ENCODE assay signal across 9 mouse cellular contexts in genomic region chr5:100091602-100092001, GRCm38 (mm10). TPM values are rescaled to one million over a fixed set of nuclear protein-coding genes. Genes with fewer than 3 reads are reported as not detected.
DNase-seq lines count a peak whose midpoint lies in the region; ATAC-seq lines count a peak whose summit lies in the region.
"Had no signal": no experiment of that assay in that cellular context is flagged by ENCODE, and none has a peak within 500 bp of the region (broad histone marks: within the 10 kb centered on the region; RNA-seq: fewer than 3 reads in every experiment).

No protein-coding gene starts in this region.

- H3K27ac ChIP-seq in kidney, embryonic 15.5 days = 0 out of 2 replicates have a peak overlapping the region, but pooled peaks have one; percentile 23
- peak overlapping the region; percentile 76 for H3K27ac ChIP-seq in forebrain, embryonic 16.5 days (ENCODE audit: low read length)
- peak overlapping the region; percentile 78 for H3K27ac ChIP-seq in midbrain, embryonic 15.5 days

- no peaks in the 10 kb centered on the region for H3K9me3 ChIP-seq in kidney, embryonic 15.5 days (replicated peaks)
- H3K9me3 ChIP-seq in forebrain, embryonic 16.5 days (ENCODE audit: control insufficient read depth, low read length) = no peaks in the 10 kb centered on the region
- H3K9me3 ChIP-seq in midbrain, embryonic 15.5 days = no peaks in the 10 kb centered on the region

- WGBS in kidney, embryonic 15.5 days = 6% methylated on average over 17 of the region's 17 CpGs
- 5% methylated on average over 17 of the region's 17 CpGs for WGBS in forebrain, embryonic 16.5 days
- WGBS in midbrain, embryonic 15.5 days = 4% methylated on average over 17 of the region's 17 CpGs

- no peaks in the 10 kb centered on the region for H3K27me3 ChIP-seq in kidney, embryonic 15.5 days
- no peaks in the 10 kb centered on the region for H3K27me3 ChIP-seq in forebrain, embryonic 16.5 days (replicated peaks; ENCODE audit: control insufficient read depth, insufficient read depth, low read length)
- no peaks in the 10 kb centered on the region for H3K27me3 ChIP-seq in midbrain, embryonic 15.5 days (replicated peaks)

- no peak for DNase-seq in kidney, postnatal 14 days
- peak; percentile 31 for DNase-seq in embryo, embryonic 11.5 days (ENCODE audit: low read depth, low spot score)
- no peak for DNase-seq in adrenal gland, postnatal 25 days
- DNase-seq in adrenal gland, postnatal 36 days = no peak
- DNase-seq in left cerebral cortex, adult 18-20 months (ENCODE audit: low spot score in 2 of 2) = no peak

- peak; percentile 87 for ATAC-seq in kidney, embryonic 15.5 days (replicated peaks; ENCODE audit: low FRiP score)
- ATAC-seq in forebrain, embryonic 16.5 days = peak; percentile 85
- peak; percentile 84 for ATAC-seq in midbrain, embryonic 15.5 days (replicated peaks)
- ATAC-seq: Patski had no signal

- no peak overlapping the region for H3K9ac ChIP-seq in kidney, embryonic 15.5 days
- peak overlapping the region; percentile 48 for H3K9ac ChIP-seq in forebrain, embryonic 16.5 days (replicated peaks; ENCODE audit: low read depth, low read length)
- peak overlapping the region; percentile 15; the same call in 1 of the 2 replicates for H3K9ac ChIP-seq in midbrain, embryonic 15.5 days

- H3K4me2 ChIP-seq in kidney, embryonic 15.5 days = peak overlapping the region; percentile 48
- peak overlapping the region; percentile 36 for H3K4me2 ChIP-seq in forebrain, embryonic 16.5 days (ENCODE audit: low read length)
- peak overlapping the region; percentile 41 for H3K4me2 ChIP-seq in midbrain, embryonic 15.5 days

- H3K4me3 ChIP-seq in kidney, embryonic 15.5 days (replicated peaks) = 0 out of 2 replicates have a peak overlapping the region, but pooled peaks have one; percentile 1
- 0 out of 2 replicates have a peak overlapping the region, but pooled peaks have one; percentile 1 for H3K4me3 ChIP-seq in forebrain, embryonic 16.5 days (replicated peaks; ENCODE audit: low read length)
- H3K4me3 ChIP-seq in midbrain, embryonic 15.5 days = peak overlapping the region; percentile 9

- H3K36me3 ChIP-seq in kidney, embryonic 15.5 days = peaks cover 3% of the 10 kb centered on the region; the same call in 1 of the 2 replicates
- no peaks in the 10 kb centered on the region for H3K36me3 ChIP-seq in forebrain, embryonic 16.5 days (ENCODE audit: control insufficient read depth, insufficient read depth)
- H3K36me3 ChIP-seq in midbrain, embryonic 15.5 days (replicated peaks) = no peaks in the 10 kb centered on the region

- H3K4me1 ChIP-seq in kidney, embryonic 15.5 days = peaks cover 19% of the 10 kb centered on the region
- peaks cover 16% of the 10 kb centered on the region for H3K4me1 ChIP-seq in forebrain, embryonic 16.5 days (replicated peaks; ENCODE audit: control insufficient read depth, insufficient read depth, low read length)
- peaks cover 23% of the 10 kb centered on the region for H3K4me1 ChIP-seq in midbrain, embryonic 15.5 days

RNA-seq across cellular contexts. Expression of gene Enoph1, which starts 51.8 kb away (rescaled TPM):
- polyA plus RNA-seq in kidney, embryonic 15.5 days (2015; fragmentation: Nextera tagmentation; extraction: Ambion mirVana) = 48.1 and 48.7 TPM in 2 replicates
- 68.0 and 69.1 TPM in 2 replicates for polyA plus RNA-seq in forebrain, embryonic 16.5 days (2015; fragmentation: Nextera tagmentation; extraction: Ambion mirVana)
- polyA plus RNA-seq in midbrain, embryonic 15.5 days (2015; fragmentation: Nextera tagmentation; extraction: Ambion mirVana) = 51.7 and 56.2 TPM in 2 replicates
- 37.6 and 38.3 TPM in 2 replicates for total RNA-seq in adrenal gland, postnatal 25 days (2021)
- total RNA-seq in adrenal gland, postnatal 36 days (2021) = 10 to 100 TPM; 33.2 to 36.6 TPM
- 10 to 100 TPM; 50.5 to 56.6 TPM for total RNA-seq in left cerebral cortex, adult 18-20 months (2021)

RNA-seq across cellular contexts. Expression of gene Hnrnpdl, which starts 52.1 kb away (rescaled TPM):
- polyA plus RNA-seq in kidney, embryonic 15.5 days (2015; fragmentation: Nextera tagmentation; extraction: Ambion mirVana) = 168 and 169 TPM in 2 replicates
- polyA plus RNA-seq in forebrain, embryonic 16.5 days (2015; fragmentation: Nextera tagmentation; extraction: Ambion mirVana) = 246 and 250 TPM in 2 replicates
- polyA plus RNA-seq in midbrain, embryonic 15.5 days (2015; fragmentation: Nextera tagmentation; extraction: Ambion mirVana) = 221 and 226 TPM in 2 replicates
- total RNA-seq in adrenal gland, postnatal 25 days (2021) = 139 and 144 TPM in 2 replicates
- 100 to 1,000 TPM; 109 to 118 TPM for total RNA-seq in adrenal gland, postnatal 36 days (2021)
- total RNA-seq in left cerebral cortex, adult 18-20 months (2021) = 100 to 1,000 TPM; 144 to 182 TPM

Comparison
In these comparisons a context has a peak if more than half of its experiments do, and no peak if none do; other contexts are left out.
1. H3K27ac ChIP-seq: peak in every context shown above with its lines; median percentile 78 in midbrain, embryonic 15.5 days; 76 in forebrain, embryonic 16.5 days; 23 in kidney, embryonic 15.5 days.